Mouse (Mus musculus) left cerebral cortex, postnatal 4 days (tissue): ENCODE data around the gene Alppl2. TPM values are rescaled to one million over a fixed set of nuclear protein-coding genes. Genes with fewer than 3 reads are reported as not detected.

Source experiments
- DNase-seq: peaks from one replicate; pipeline ENCODE4 v3.0.0-alpha.2; 2022
- intact Hi-C: fragments of 180-260 bp; cut with DNase I; formaldehyde crosslinking; loops from one replicate; pipeline ENCODE4 v1.15.1; 2025
- total RNA-seq, 2 experiments: library from RNA; stranded (reverse); gene quantifications; 2 replicates each; pipeline ENCODE4 v1.2.3; 2021

Gene Alppl2
- not detected for total RNA-seq

DNA sequence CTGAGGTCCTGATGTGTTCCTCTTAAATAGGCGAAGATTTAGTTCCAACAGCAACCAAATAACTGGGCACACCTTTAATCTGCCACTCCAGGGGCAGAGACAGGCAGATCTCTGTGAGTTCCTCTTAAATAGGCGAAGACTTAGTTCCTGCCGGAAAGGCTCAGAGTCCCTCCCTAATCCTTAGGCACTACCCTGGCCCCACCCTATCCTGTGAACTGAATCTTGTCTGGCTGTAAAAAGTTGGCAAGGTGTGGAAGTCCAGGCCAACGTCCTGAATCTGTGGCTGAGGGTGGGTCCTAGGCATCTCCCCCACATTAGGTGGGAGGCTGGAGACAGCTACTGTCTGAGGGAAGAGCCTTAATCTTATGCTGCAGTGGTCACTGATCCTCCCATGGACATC is at the start of gene Alppl2:
TSS of gene Alppl2 (minus strand) at position 101 of the 400 bp plus-strand sequence.
- no peak for DNase-seq
- intact Hi-C loops: no loop called here

DNA sequence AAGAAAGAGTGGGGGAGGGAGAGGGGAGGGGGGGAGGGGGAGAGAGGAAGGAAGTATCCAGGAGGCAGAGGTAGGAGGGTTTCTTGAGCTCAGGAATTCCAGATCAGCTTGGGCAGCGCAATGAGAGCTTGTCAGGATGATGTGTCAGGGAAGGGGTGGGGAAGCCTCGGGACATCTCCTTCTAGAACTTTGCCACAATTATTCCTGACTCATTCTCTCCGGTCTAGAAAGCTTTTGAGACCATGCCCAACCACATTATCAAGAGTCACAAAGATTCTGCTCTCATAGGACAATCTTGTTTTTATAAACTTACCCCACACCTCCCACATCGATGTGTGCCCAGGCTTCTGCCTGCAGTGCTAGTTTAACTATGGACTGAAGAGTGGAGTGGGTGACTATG is 42.1 kb upstream of the Alppl2 start:
- intact Hi-C loops: no loop called here
- DNase-seq: no peak

- intact Hi-C loops: no loop called here
- DNase-seq: peak; percentile 35
Measured at GRCm38 (mm10) chr1:87127206-87128030, 37.7 kb upstream of the Alppl2 start.

GRCm38 (mm10) chr1:87124673-87125072 is 34.9 kb upstream of the Alppl2 start, which contains the start of gene Akp3:
TSS of gene Akp3 (plus strand) at chr1:87124973.
- intact Hi-C loops: no loop called here
- no peak for DNase-seq

GRCm38 (mm10) chr1:87114784-87115183 is 25.1 kb upstream of the Alppl2 start:
- no peak for DNase-seq
- intact Hi-C loops: no loop called here

- intact Hi-C loops: no loop called here
- peak; percentile 55 for DNase-seq
Measured at GRCm38 (mm10) chr1:87111719-87112354, 22.1 kb upstream of the Alppl2 start.

DNA sequence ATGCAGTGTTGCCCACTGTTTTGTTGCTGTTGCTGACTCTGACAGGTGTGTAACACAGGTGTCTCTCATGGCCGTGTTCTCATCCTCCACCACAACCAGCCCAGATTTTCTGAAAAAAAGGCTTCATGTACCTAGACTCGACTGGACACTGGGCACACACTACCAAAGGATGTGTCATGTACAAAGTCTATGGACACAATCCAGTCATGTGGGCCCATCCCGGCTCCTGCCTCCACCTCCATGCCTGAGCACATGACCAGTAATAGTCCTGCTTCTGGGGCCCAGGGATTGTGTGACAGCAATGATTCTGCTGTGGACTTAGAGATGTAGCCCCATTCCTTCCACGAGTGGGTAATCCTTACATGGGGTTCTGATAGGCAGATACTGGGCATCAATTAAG is 18.8 kb upstream of the Alppl2 start:
- no peak for DNase-seq
- intact Hi-C loops: no loop called here

GRCm38 (mm10) chr1:87106536-87106935 is 16.8 kb upstream of the Alppl2 start:
- intact Hi-C loops: no loop called here

GRCm38 (mm10) chr1:87103936-87104335 is 14.2 kb upstream of the Alppl2 start:
- intact Hi-C loops: no loop called here
- DNase-seq: no peak

More at GRCm38 (mm10) chr1:87106536-87106935, 16.8 kb upstream of the Alppl2 start:
- no peak for DNase-seq

GRCm38 (mm10) chr1:87102114-87102513 is 12.4 kb upstream of the Alppl2 start:
- intact Hi-C loops: no loop called here

GRCm38 (mm10) chr1:87101411-87101810 is 11.7 kb upstream of the Alppl2 start, which contains the start of gene Alpi:
TSS of gene Alpi (minus strand) at chr1:87101606.
- no peak for DNase-seq
- intact Hi-C loops: no loop called here

More at GRCm38 (mm10) chr1:87102114-87102513, 12.4 kb upstream of the Alppl2 start:
- no peak for DNase-seq

DNA sequence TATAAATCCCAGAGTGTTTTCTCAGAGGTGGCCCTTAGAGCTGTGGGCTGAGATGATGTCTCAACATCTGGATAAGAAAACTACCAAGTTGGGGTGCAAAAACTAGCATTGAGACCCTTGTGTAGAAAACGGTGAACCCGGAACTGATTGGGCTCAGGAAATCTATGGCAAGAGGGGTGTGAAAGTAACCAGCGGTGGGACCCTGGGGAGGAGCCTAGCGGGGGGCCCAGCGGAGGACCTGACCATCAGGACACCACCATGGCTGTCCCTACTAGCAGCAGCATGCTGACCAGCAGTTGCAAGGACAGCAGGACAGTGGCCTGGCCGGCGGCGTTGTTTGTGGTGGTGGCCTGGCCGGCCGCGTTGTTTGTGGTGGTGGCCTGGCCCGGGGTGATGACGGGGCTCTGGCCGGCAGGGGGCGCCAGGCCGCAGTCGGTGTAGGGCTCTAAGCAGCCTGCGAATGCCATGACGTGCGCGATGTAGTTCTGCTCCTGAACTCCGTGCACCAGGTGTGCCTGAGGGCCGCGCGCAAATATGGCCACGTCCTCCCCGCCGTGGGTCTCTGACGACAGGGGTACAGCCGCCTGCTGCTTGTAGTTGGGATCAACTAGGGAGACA is 8.7 kb upstream of the Alppl2 start:
- peak; percentile 68 for DNase-seq
- intact Hi-C loops: no loop called here

DNA sequence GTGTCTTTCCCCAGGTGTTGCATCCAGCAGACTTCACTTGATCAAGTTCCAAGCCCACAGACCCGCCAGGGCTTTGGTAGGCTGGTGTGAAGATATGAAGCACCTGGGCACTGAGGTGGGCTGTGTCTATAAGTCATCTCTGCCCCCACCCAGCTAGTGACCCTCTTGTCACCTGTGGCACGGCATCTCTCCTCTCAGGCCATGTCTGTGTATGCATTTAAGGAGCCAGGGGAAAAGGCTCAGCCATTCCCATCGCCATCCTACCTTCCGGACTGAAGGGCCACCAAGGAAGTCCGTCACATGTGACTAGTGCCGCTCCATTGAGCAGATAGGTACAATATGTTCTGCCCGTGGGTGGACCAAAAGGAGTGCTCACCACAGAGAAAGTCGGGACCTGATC is 5.9 kb upstream of the Alppl2 start:
- no peak for DNase-seq
- intact Hi-C loops: no loop called here

- DNase-seq: no peak
- intact Hi-C loops: no loop called here
Measured at GRCm38 (mm10) chr1:87089251-87089650, 477 bp downstream of the Alppl2 start.

DNA sequence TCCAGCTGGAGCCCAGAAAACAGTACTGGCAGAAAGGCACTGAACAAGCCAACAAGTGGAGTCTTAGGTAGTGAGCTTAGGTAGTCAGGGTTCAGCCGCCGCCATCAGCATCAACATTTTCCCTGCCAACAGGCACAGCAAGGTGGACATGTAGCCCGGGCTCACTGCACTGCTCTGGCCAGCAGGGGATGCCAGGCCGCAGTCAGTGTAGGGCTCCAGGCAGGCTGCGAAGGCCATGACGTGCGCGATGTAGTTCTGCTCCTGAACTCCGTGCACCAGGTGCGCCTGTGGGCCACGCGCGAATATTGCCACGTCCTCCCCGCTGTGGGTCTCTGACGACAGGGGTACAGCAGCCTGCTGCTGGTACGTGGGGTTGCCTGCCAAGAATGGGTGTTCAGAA is 2.8 kb downstream of the Alppl2 start:
- no peak for DNase-seq
- intact Hi-C loops: no loop called here

GRCm38 (mm10) chr1:87086196-87086595 is 3.5 kb downstream of the Alppl2 start:
- intact Hi-C loops: no loop called here
- no peak for DNase-seq

DNA sequence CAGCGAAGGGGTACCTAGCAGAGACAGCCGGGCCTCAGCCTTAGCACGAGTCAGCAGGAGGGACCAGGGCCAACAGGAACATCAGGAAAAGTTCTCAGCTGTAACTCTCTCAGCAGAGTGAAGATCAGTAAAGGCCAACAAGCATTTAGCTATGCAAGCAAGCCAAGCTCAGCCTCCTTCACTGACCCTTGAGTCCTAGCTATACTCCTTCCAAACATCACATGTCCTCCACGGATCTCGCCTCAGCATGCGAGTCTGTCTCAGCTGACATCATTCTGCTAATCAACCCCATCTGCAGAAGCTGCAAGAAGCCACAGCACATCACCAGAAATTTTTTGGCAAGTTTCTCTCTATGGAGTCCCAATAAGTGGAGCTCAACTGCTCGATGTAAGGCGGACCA is 16.0 kb downstream of the Alppl2 start:
- intact Hi-C loops: no loop called here
- no peak for DNase-seq

DNA sequence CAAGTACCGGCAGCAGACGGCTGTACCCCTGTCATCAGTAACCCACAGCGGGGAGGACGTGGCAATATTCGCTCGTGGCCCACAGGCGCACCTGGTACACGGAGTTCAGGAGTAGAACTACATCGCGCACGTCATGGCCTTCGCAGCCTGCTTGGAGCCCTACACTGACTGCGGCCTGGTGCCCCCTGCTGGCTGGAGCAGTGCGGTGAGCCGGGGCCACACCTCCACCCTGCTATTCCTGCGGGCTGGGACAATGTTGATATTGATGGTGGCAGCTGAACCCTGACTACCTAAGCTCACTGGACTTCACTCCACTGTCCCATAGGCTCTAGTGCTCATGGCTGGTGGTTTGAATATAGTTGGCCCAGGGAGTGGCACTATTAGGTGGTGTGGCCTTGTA is 19.0 kb downstream of the Alppl2 start:
- no peak for DNase-seq

GRCm38 (mm10) chr1:87060913-87061312 is 28.8 kb downstream of the Alppl2 start:
- DNase-seq: no peak
- intact Hi-C loops: no loop called here

More for the DNA sequence above, 19.0 kb downstream of the Alppl2 start:
- intact Hi-C loops: no loop called here

- DNase-seq: no peak
- intact Hi-C loops: no loop called here
Measured at GRCm38 (mm10) chr1:87059042-87059665, 30.6 kb downstream of the Alppl2 start.

DNA sequence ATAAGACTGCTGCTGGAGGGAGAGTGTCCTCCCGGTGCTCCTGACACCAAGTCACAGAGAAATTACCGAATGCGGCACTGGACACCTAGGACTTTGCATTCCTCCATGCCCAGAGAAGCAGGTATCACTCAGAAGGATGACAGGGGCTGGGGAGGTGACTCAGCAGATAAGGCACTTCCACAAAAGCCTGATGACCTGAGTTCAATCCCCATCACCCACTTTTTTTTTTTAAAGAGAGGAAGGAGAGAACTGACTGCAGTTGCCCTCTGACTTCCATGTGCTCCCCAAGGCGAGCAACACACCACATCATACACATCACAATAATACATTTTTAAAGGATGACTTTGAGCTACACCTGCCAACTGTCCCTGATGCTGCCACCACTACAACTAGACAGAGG is 32.7 kb downstream of the Alppl2 start:
- intact Hi-C loops: no loop called here
- no peak for DNase-seq
